Comparison of ENCODE assay signal across 8 mouse cellular contexts in the genomic region with DNA sequence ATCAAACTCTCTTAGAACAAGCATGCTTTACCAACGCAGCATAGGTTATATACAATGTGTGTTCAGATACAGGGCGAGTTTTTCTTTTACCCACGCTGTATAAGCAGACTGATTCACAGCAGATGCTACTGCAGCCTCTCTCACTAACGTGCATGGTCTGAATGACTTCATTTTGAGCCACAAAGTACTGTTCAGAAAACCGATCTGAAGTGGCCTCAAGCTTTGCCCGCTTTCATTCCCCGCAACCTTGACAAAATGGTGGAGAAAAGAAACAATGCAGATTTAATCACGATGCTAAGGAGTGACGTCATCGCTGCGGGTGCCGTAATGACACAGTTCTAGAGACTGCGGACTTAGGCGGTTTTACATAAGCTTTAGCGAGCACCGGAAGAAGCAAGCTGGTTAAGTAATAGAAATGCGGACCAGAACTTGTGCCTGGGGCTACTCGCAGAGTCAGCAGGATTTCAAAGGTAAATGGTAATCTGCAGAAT. TPM values are rescaled to one million over a fixed set of nuclear protein-coding genes. Genes with fewer than 3 reads are reported as not detected.
DNase-seq lines count a peak whose midpoint lies in the region; ATAC-seq and TF ChIP-seq lines count a peak whose summit lies in the region.

No protein-coding gene starts in this region.

- H3K27me3 ChIP-seq in lung, embryonic 15.5 days = no peaks in the 10 kb centered on the region
- peaks cover 4% of the 10 kb centered on the region; the same call in 1 of the 2 replicates for H3K27me3 ChIP-seq in hindbrain, embryonic 10.5 days (ENCODE audit: insufficient read depth, poor library complexity, severe bottlenecking)
- H3K27me3 ChIP-seq in limb, embryonic 14.5 days (ENCODE audit: control insufficient read depth, insufficient read depth, low read length) = no peaks in the 10 kb centered on the region

- TF ChIP-seq POLR2A in limb, embryonic 14.5 days (IDR thresholded peaks at IDR 0.05; ENCODE audit: borderline replicate concordance, extremely low read depth, insufficient read depth, insufficient read length) = no peak

- peak overlapping the region; percentile 49 for H3K4me2 ChIP-seq in lung, embryonic 15.5 days
- peak overlapping the region; percentile 36 for H3K4me2 ChIP-seq in limb, embryonic 14.5 days (replicated peaks; ENCODE audit: low read depth, low read length, severe bottlenecking)

- no peak for ATAC-seq in lung, embryonic 15.5 days (ENCODE audit: borderline replicate concordance, extremely low read depth, low FRiP score, low TSS enrichment)
- peak; percentile 34; the same call in 1 of the 2 replicates for ATAC-seq in limb, embryonic 14.5 days (ENCODE audit: low FRiP score, low read depth)

- peaks cover 34% of the 10 kb centered on the region for H3K4me1 ChIP-seq in lung, embryonic 15.5 days
- H3K4me1 ChIP-seq in hindbrain, embryonic 10.5 days (replicated peaks) = peaks cover 86% of the 10 kb centered on the region
- peaks cover 59% of the 10 kb centered on the region for H3K4me1 ChIP-seq in limb, embryonic 14.5 days (ENCODE audit: control insufficient read depth, insufficient read depth, low read length)

- DNase-seq in lung, adult 18-20 months = no peak
- DNase-seq in cerebellum, postnatal 36 days = peak; percentile 44 to 53
- peak; percentile 51 for DNase-seq in hindbrain, embryonic 10.5 days (ENCODE audit: low spot score)
- peak; percentile 61 for DNase-seq in limb, embryonic 14.5 days (ENCODE audit: low spot score)
- DNase-seq in right cerebral cortex, postnatal 10 days (ENCODE audit: low spot score in 2 of 2) = peak; percentile 76 to 85
- no peak for DNase-seq in kidney, postnatal 25 days
- no peak for DNase-seq in urinary bladder, postnatal 25 days (ENCODE audit: low spot score)

- no peak overlapping the region for H3K9ac ChIP-seq in lung, embryonic 15.5 days
- 0 out of 2 replicates have a peak overlapping the region, but pooled peaks have one; percentile 3 for H3K9ac ChIP-seq in limb, embryonic 14.5 days (ENCODE audit: low read depth, low read length, severe bottlenecking)

- no peaks in the 10 kb centered on the region for H3K36me3 ChIP-seq in lung, embryonic 15.5 days
- H3K36me3 ChIP-seq in hindbrain, embryonic 10.5 days = no peaks in the 10 kb centered on the region
- H3K36me3 ChIP-seq in limb, embryonic 14.5 days (ENCODE audit: control insufficient read depth, insufficient read depth, low read length) = no peaks in the 10 kb centered on the region

- peak overlapping the region; percentile 17 for H3K4me3 ChIP-seq in lung, embryonic 15.5 days
- H3K4me3 ChIP-seq in hindbrain, embryonic 10.5 days = peak overlapping the region; percentile 41
- peak overlapping the region; percentile 19 for H3K4me3 ChIP-seq in limb, embryonic 14.5 days (replicated peaks; ENCODE audit: low read length)

- WGBS in lung, embryonic 15.5 days = 16% methylated on average over 18 of the region's 18 CpGs
- WGBS in hindbrain, embryonic 10.5 days = 15% methylated on average over 18 of the region's 18 CpGs
- WGBS in limb, embryonic 14.5 days = 13% methylated on average over 18 of the region's 18 CpGs

- H3K27ac ChIP-seq in lung, embryonic 15.5 days = peak overlapping the region; percentile 92
- peak overlapping the region; percentile 89 for H3K27ac ChIP-seq in hindbrain, embryonic 10.5 days
- peak overlapping the region; percentile 43; the same call in 1 of the 2 replicates for H3K27ac ChIP-seq in limb, embryonic 14.5 days (replicated peaks; ENCODE audit: low read depth, low read length)

- H3K9me3 ChIP-seq in lung, embryonic 15.5 days = no peaks in the 10 kb centered on the region
- H3K9me3 ChIP-seq in hindbrain, embryonic 10.5 days = no peaks in the 10 kb centered on the region
- no peaks in the 10 kb centered on the region for H3K9me3 ChIP-seq in limb, embryonic 14.5 days (ENCODE audit: control insufficient read depth, low read length)

RNA-seq across cellular contexts. Expression of a gene that starts 4.6 kb away (rescaled TPM):
- 343 and 369 TPM in 2 replicates for polyA plus RNA-seq in lung, embryonic 15.5 days (2015; fragmentation: Nextera tagmentation; extraction: Ambion mirVana)
- 40.6 and 45.9 TPM in 2 replicates for polyA plus RNA-seq in hindbrain, embryonic 10.5 days (2016; fragmentation: Nextera tagmentation; extraction: Ambion mirVana)
- polyA plus RNA-seq in limb, embryonic 14.5 days (2012; rRNA removed) = 47.7 and 68.4 TPM in 2 replicates
- polyA plus RNA-seq in limb, embryonic 14.5 days (2014; fragmentation: Nextera tagmentation; extraction: Ambion mirVana) = 63.9 and 67.8 TPM in 2 replicates

RNA-seq across cellular contexts. Expression of a gene that starts 31.5 kb away (rescaled TPM):
- polyA plus RNA-seq in lung, embryonic 15.5 days (2015; fragmentation: Nextera tagmentation; extraction: Ambion mirVana) = 0.42 TPM in 1 of 2 replicates, not detected in the other
- not detected in 2 replicates for polyA plus RNA-seq in hindbrain, embryonic 10.5 days (2016; fragmentation: Nextera tagmentation; extraction: Ambion mirVana)
- polyA plus RNA-seq in limb, embryonic 14.5 days (2012; rRNA removed) = not detected in 2 replicates
- polyA plus RNA-seq in limb, embryonic 14.5 days (2014; fragmentation: Nextera tagmentation; extraction: Ambion mirVana) = not detected in 2 replicates

Comparison
In these comparisons a context has a peak if more than half of its experiments do, and no peak if none do; other contexts are left out.
1. DNase-seq: peak in cerebellum, postnatal 36 days (2 of 2), hindbrain, embryonic 10.5 days (single experiment), limb, embryonic 14.5 days (single experiment) and right cerebral cortex, postnatal 10 days (2 of 2); none in lung, adult 18-20 months (0 of 2), kidney, postnatal 25 days (0 of 2) and urinary bladder, postnatal 25 days (single experiment).
2. Peak in every context shown above with its lines, with median percentiles within 50 percentile points of each other: H3K27ac ChIP-seq and H3K4me3 ChIP-seq.